Mouse (Mus musculus): ENCODE measurements at regions not wholly inside any gene's neighbourhood (a gene's known extent, or its start where the extent isn't known, plus 50 kb on each side); places are given as distances from the start of the nearest gene placed in this dataset.

- 89% methylated on average over 3 of the region's 3 CpGs for WGBS
- H3K27ac ChIP-seq (ENCODE audit: low read length): no peak overlapping the region
- ATAC-seq: no peak
- no peaks in the 10 kb centered on the region for H3K4me1 ChIP-seq (ENCODE audit: control insufficient read depth, insufficient read depth, low read length)
- no peaks in the 10 kb centered on the region for H3K36me3 ChIP-seq (ENCODE audit: control insufficient read depth, insufficient read depth, low read length)
- no peaks in the 10 kb centered on the region for H3K9me3 ChIP-seq (ENCODE audit: control insufficient read depth, low read length)
- H3K9ac ChIP-seq (ENCODE audit: low read depth, low read length): no peak overlapping the region
- no peak overlapping the region for H3K4me3 ChIP-seq (ENCODE audit: low read length)
- no peaks in the 10 kb centered on the region for H3K27me3 ChIP-seq (replicated peaks; ENCODE audit: control insufficient read depth, insufficient read depth, low read length)
- no peak overlapping the region for H3K4me2 ChIP-seq (ENCODE audit: low read depth, low read length)
Observed at GRCm38 (mm10) chr19:21028981-21029380, 75.0 kb upstream of the Tmc1 start.

GRCm38 (mm10) chr19:21012391-21012790 is 58.4 kb upstream of the Tmc1 start:
- no peak overlapping the region for H3K4me3 ChIP-seq (ENCODE audit: low read length)
- no peaks in the 10 kb centered on the region for H3K9me3 ChIP-seq (ENCODE audit: control insufficient read depth, low read length)
- no peak overlapping the region for H3K4me2 ChIP-seq (ENCODE audit: low read depth, low read length)
- no peak overlapping the region for H3K9ac ChIP-seq (ENCODE audit: low read depth, low read length)
- no peak for ATAC-seq
- no peaks in the 10 kb centered on the region for H3K27me3 ChIP-seq (replicated peaks; ENCODE audit: control insufficient read depth, insufficient read depth, low read length)
- no peak overlapping the region for H3K27ac ChIP-seq (ENCODE audit: low read length)
- WGBS: 88% methylated on average over 8 of the region's 10 CpGs
- no peaks in the 10 kb centered on the region for H3K36me3 ChIP-seq (ENCODE audit: control insufficient read depth, insufficient read depth, low read length)
- no peaks in the 10 kb centered on the region for H3K4me1 ChIP-seq (ENCODE audit: control insufficient read depth, insufficient read depth, low read length)

- no peaks in the 10 kb centered on the region for H3K27me3 ChIP-seq (replicated peaks; ENCODE audit: control insufficient read depth, insufficient read depth, low read length)
- no peak overlapping the region for H3K27ac ChIP-seq (ENCODE audit: low read length)
- H3K36me3 ChIP-seq (ENCODE audit: control insufficient read depth, insufficient read depth, low read length): no peaks in the 10 kb centered on the region
- H3K9me3 ChIP-seq (ENCODE audit: control insufficient read depth, low read length): no peaks in the 10 kb centered on the region
- no peak overlapping the region for H3K4me3 ChIP-seq (ENCODE audit: low read length)
- H3K9ac ChIP-seq (ENCODE audit: low read depth, low read length): no peak overlapping the region
- WGBS: 88% methylated on average over 2 of the region's 2 CpGs
- H3K4me1 ChIP-seq (ENCODE audit: control insufficient read depth, insufficient read depth, low read length): no peaks in the 10 kb centered on the region
- H3K4me2 ChIP-seq (ENCODE audit: low read depth, low read length): no peak overlapping the region
- no peak for ATAC-seq
Observed at GRCm38 (mm10) chr19:21009607-21010006, 55.6 kb upstream of the Tmc1 start.

- Histone ChIP-seq H3K27ac (ENCODE audit: low read length) (no peak overlapping the region), H3K4me3 (ENCODE audit: low read length) (no peak overlapping the region), H3K27me3 (replicated peaks; ENCODE audit: control insufficient read depth, insufficient read depth, low read length) (no peaks in the 10 kb centered on the region), H3K36me3 (ENCODE audit: control insufficient read depth, insufficient read depth, low read length) (no peaks in the 10 kb centered on the region), H3K4me1 (ENCODE audit: control insufficient read depth, insufficient read depth, low read length) (no peaks in the 10 kb centered on the region), H3K4me2 (ENCODE audit: low read depth, low read length) (no peak overlapping the region), H3K9ac (ENCODE audit: low read depth, low read length) (no peak overlapping the region), H3K9me3 (ENCODE audit: control insufficient read depth, low read length) (no peaks in the 10 kb centered on the region)
- 89% methylated on average over 2 of the region's 2 CpGs for WGBS
- no peak for ATAC-seq
Observed at GRCm38 (mm10) chr19:21004411-21004810, 50.4 kb upstream of the Tmc1 start.

Measured in intestine, embryonic 16.5 days (tissue).